Mouse (Mus musculus): ENCODE measurements at regions not wholly inside any gene's neighbourhood (a gene's known extent, or its start where the extent isn't known, plus 50 kb on each side); places are given as distances from the start of the nearest gene placed in this dataset.

GRCm38 (mm10) chr17:44336842-44337241 is 148.5 kb downstream of the Clic5 start:
- no peak for DNase-seq (ENCODE audit: low spot score)

GRCm38 (mm10) chr17:44337253-44337652 is 148.9 kb downstream of the Clic5 start:
- no peak for DNase-seq (ENCODE audit: low spot score)

DNA sequence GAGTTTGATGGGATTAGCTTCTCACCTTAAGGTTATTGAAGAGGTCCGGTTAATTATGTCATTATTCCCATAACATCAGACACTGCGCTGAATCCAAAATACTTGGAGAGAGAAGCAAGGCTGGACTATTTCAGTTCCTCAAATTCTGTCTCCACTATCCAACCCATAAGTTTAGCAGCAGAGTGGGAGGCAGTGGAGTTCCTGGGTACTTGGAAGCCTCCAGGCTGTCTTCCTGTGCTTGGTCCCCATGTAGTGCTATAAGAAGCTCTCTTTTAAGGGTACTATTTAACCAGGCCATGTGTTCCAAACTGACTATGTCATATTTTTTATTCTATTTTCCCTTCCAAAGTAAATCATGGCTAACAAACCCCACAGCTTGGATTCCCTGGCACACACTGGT is 156.2 kb downstream of the Clic5 start:
- DNase-seq (ENCODE audit: low spot score): no peak

DNA sequence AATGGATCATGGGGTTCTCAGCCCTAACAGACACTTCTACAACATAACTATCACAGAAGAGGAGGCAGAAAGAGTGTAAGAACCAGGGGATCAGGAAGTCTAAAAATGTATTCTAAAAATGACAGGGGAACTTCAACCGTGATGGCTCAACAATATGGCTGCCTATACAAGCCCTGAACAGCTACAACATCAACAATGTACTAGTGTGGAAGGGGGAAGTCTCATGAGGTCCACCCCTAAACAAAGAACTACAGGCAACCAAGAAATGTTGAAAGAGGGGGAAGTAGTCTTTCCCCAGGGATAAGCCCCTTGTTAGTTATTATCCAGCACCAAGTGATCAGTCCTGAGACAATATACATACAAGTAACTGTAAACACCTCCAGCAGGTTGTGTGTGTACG is 157.0 kb downstream of the Clic5 start:
- DNase-seq (ENCODE audit: low spot score): no peak

DNA sequence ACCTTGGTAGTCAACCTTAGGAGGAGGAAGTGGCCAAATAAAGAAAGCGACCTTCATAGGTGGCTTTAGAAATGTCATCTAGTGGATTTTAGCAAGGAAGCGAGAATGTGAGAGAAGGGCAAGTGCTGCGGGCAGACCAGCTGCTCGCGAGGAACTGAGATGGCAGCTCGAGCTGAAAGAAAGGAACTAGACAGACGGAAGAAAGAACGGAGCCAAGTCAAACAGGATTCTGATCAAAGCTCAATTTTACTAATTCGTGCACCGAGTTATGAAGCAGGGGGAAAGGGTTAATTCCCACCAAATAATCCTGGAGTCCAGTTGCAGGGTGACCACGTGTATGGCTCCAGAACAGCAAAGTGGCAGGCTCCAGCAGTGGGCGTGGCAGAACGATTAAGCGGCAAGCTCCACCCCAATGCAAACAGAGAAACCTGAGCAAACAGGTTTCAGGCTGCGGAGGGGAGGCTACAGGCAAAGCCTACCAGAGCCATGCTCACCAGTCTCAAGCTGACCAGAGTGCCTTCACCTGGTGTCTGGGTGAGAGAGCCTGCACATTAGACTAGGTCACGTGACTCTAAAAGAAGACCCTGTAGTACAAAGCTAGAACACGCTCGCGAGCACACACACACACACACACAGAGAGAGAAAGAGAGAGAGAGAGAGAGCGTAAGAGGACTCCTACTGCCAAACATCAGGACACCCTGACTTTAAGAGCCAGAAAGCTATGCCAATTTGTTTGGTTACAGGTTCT is 162.0 kb downstream of the Clic5 start:
- no peak for DNase-seq (ENCODE audit: low spot score)

DNA sequence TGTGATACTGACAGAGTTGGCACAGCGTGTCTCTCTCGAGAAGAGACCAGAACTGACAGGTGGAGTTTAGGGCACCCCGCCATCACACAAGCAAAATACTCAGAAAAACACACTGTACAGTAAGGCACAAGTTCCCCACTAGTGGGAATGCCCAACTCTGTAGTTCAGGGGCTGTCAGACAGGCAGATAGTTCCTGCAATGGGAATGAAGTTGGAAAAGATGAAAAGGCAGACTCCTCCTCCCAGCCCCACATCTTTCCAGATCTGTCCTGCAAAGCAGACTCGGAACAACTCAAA is 162.5 kb downstream of the Clic5 start:
- DNase-seq (ENCODE audit: low spot score): no peak

DNA sequence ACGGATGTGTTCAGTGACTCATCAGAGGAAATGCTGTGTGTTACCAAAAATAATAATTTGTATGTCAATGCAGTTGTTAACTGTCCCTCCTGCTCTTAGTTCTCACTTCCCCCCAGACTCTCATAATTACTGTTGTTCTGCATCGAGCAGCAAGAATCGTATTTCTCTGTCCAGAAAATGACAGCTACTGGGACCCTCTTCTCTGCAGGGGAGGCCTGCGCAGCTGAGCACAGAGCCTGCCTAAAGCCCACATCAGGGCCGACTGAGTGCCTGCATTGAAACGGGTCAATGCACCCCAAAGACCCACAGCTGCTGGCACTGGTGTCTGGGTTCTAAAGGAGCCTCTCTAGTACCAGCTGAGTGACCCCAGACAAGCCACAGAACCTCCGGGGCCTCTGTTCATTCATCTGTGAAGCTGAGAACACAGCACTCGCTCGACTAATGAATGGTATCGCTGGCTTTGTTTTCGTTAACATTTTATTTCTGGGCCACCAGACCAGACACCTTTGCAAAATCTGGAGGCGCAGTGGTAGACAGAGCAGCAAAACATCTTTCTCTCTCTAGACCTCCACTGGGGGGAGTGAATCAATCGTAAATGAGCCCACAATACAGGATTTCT is 163.2 kb downstream of the Clic5 start:
- no peak for DNase-seq (ENCODE audit: low spot score)

DNA sequence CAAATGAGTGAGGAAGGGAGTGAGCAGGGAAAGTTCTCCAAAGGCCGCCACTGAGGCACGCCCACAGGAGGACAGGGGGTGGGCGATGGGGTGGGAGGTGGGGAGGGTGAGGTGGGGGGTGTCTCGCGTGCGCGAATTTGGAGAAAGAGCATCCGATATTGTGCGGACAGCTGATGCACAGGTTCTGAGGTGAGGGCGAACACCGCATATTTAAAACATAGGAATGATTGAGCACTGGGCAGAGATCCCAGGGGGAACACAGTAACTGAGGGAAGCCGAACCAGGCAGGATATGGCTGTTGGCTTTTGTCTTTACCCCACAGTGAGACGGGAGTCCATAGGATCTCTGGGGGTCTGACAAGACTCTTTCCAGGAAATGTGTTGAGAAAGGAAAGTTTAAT is 163.8 kb downstream of the Clic5 start:
- no peak for DNase-seq (ENCODE audit: low spot score)

- no peak for DNase-seq (ENCODE audit: low spot score)
Measured at GRCm38 (mm10) chr17:44363111-44363510, 174.7 kb downstream of the Clic5 start.

DNA sequence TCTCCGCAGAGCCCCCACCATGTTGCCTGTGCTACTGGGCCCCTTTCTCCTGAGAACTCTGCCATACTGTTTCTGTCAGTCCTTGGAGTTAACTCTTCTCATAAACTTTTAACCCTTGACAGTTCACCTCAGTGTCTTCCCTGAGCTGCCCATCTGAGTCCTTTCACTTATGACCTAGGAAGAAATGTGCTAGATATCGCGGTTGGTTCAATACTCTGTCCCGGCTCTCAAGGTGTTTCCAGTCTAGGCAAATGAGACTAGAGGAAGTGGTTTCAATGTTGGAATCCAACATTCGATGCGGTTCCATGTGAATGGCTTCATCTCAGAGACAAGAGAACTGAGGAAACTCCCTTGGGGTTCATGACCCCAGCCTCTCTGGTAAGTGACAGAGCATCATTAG is 176.1 kb downstream of the Clic5 start:
- DNase-seq (ENCODE audit: low spot score): no peak

GRCm38 (mm10) chr17:44366438-44366837 is 178.1 kb downstream of the Clic5 start:
- no peak for DNase-seq (ENCODE audit: low spot score)

DNA sequence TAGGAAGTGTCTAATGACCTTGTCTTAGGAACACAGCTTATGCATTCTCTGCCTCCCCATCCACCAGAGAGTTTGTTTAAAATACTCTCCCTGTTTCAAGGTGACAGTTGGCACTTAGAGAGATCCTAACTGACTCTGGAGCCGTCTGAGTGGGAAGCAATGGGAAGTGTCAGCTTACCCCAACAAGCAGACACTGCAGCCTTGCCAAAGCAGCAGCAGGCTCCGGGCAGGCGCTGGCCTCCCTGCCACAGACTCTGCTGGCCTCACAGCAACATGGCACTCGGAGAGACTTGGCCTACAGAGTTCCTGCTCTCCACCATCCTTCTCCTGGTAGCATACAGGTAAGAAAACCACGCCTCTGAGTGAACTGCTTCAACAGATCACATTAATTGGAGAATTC is 179.2 kb downstream of the Clic5 start:
- DNase-seq (ENCODE audit: low spot score): no peak

DNA sequence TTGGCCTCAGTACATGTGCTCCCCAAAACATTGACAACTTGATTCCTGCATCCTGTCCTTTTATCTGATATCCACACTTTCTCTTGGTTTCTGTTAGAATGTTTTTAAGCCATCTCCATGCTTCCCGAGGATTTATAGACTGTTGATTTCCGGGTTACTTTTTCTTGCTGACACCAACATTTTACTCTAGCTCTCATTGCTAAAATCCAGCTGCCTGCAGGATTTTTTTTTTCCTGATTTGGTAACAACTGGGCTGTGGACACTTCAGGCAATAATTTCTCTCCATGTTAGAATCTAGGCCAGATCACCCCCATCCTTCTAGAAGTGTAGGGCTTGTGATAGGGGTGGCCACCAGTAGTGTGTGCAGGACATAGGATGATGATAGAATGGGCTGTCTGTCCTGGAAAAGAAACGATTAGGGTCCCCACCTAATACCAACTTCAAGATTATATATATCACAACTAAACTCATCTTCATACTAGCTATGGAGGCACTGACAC is 182.6 kb downstream of the Clic5 start:
- DNase-seq (ENCODE audit: low spot score): no peak

DNA sequence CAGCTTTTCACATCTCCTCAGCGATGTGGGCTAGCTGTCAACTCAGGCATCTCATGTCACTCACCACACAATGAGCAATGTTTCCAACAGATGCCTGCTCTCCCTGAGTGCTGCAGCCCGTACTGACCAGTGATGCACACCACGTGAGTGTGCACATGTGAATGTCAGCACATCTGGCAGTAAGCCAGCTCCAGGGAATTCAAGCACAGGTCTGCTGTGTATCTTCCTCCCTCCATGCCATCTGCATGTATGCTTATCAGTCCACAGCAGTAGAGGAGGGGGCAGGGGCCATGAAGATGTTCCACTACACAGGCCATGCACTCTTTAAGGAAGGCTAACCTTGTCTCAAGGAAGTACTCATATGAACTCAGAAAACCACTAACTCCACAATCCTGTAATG is 183.2 kb downstream of the Clic5 start:
- DNase-seq (ENCODE audit: low spot score): peak; percentile 44

- DNase-seq (ENCODE audit: low spot score): peak; percentile 53
Measured at GRCm38 (mm10) chr17:44373744-44374456, 185.5 kb downstream of the Clic5 start.

DNA sequence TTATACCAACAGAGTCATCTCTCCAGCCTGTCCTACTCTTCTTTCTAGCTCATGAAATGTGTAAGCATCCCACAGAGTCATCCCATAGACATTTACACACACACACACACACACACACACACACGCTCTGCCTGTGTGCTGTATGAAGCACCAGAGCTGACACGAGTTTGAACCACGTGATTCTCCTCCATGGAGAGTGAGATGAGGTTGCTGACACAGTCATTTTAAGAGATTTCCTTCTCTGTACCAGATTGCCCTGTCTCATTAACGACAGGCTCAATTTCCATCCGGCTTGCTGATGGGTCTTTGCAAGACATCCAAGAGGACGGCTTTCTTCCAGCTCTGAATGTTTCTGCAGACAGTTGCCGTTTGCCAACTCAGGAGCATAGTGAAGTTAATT is 190.0 kb downstream of the Clic5 start:
- no peak for DNase-seq (ENCODE audit: low spot score)

- DNase-seq (ENCODE audit: low spot score): no peak
Measured at GRCm38 (mm10) chr17:44388916-44389315, 200.5 kb downstream of the Clic5 start.

GRCm38 (mm10) chr17:44397829-44398228 is 209.4 kb downstream of the Clic5 start:
- no peak for DNase-seq (ENCODE audit: low spot score)

DNA sequence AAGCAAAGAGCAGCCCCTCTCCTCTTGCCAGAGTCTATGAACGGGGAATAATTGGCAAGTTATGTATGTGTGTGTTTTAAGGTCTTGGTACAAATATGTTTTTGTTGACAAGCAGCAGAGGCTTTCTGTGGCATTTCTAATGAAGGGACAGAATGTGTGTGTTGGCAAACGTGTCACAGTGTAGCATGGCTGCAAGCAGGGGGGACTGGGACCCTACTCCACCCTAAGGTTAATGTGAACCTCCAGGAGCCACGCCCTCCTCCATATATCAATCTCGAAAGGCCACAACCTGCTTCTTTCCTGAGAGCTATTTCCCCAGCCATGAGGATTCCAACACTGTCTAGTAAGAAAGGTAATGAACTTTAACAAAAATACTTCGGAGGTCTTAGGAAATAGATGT is 209.8 kb downstream of the Clic5 start:
- DNase-seq (ENCODE audit: low spot score): no peak

- no peak for DNase-seq (ENCODE audit: low spot score)
Measured at GRCm38 (mm10) chr17:44404923-44405322, 216.5 kb downstream of the Clic5 start.

DNA sequence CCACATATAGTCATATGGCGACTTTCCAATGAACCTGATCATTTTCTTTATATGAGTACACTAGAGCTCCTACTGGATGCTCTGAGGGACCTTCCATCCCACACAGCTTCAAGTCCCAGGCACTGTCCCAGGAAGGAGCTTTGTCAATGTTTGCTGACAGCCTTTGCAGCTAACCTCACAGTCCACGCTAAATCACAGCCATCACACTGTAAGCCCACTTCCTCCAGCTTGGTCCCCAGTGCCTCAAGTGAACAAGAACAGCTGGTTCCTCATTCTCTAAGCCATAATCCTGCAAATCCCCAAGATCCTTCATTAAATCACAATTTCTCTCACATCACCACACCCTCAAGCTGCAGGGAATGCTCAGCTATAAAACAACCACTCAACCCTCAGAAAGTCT is 222.6 kb downstream of the Clic5 start:
- no peak for DNase-seq (ENCODE audit: low spot score)

- DNase-seq (ENCODE audit: low spot score): no peak
Measured at GRCm38 (mm10) chr17:44418676-44419404, 230.5 kb downstream of the Clic5 start.

- no peak for DNase-seq (ENCODE audit: low spot score)
Measured at GRCm38 (mm10) chr17:44419405-44419729, 231.0 kb downstream of the Clic5 start.

Measured in testis, postnatal 10 days (tissue).